Comparison of ENCODE assay signal across 8 mouse cellular contexts in genomic region chr11:54264542-54264941, GRCm38 (mm10). TPM values are rescaled to one million over a fixed set of nuclear protein-coding genes. Genes with fewer than 3 reads are reported as not detected.
A peak's percentile ranks its signal among the peaks of the same experiment; 100 is the strongest.
DNase-seq lines count a peak whose midpoint lies in the region; ATAC-seq lines count a peak whose summit lies in the region.

No protein-coding gene starts in this region.

- H3K4me1 ChIP-seq in heart, embryonic 11.5 days (ENCODE audit: control insufficient read depth, insufficient read depth, low read length) = no peaks in the 10 kb centered on the region

- WGBS in heart, embryonic 11.5 days (ENCODE audit: insufficient replicate concordance) = 55% methylated on average over 2 of the region's 2 CpGs
- WGBS in large intestine, adult 2 months = 45% methylated on average over 2 of the region's 2 CpGs

- no peak overlapping the region for H3K4me2 ChIP-seq in heart, embryonic 11.5 days

- no peak for ATAC-seq in heart, embryonic 11.5 days (replicated peaks; ENCODE audit: insufficient number of reproducible peaks, low FRiP score, low TSS enrichment)

- DNase-seq in heart, adult 18-20 months = peak; percentile 33 to 80
- DNase-seq in A20 (ENCODE audit: low read depth, low spot score) (peak; percentile 64), adipocyte (ENCODE audit: low spot score) (peak; percentile 50)
- peak; percentile 76 for DNase-seq in embryo, embryonic 11 days
- DNase-seq in large intestine, adult 2 months (ENCODE audit: low read depth, low spot score) = peak; percentile 14
- peak; percentile 79 for DNase-seq in lung, postnatal 14 days
- DNase-seq in telencephalon, adult 2 months (ENCODE audit: low read depth, low spot score) = peak; percentile 33

- H3K27ac ChIP-seq in heart, embryonic 11.5 days (ENCODE audit: low read depth, low read length) = no peak overlapping the region

- H3K27me3 ChIP-seq in heart, embryonic 11.5 days (ENCODE audit: control insufficient read depth, insufficient read depth, low read length) = no peaks in the 10 kb centered on the region

- H3K4me3 ChIP-seq in heart, embryonic 11.5 days (ENCODE audit: low read depth, low read length) = no peak overlapping the region

- no peaks in the 10 kb centered on the region for H3K36me3 ChIP-seq in heart, embryonic 11.5 days (ENCODE audit: control insufficient read depth, insufficient read depth, low read length)

- no peaks in the 10 kb centered on the region for H3K9me3 ChIP-seq in heart, embryonic 11.5 days (replicated peaks; ENCODE audit: control insufficient read depth, low read length)

- H3K9ac ChIP-seq in heart, embryonic 11.5 days (ENCODE audit: low read depth, low read length) = no peak overlapping the region

RNA-seq across cellular contexts. Expression of gene Il3, which starts 2.5 kb away (rescaled TPM):
- not detected for total RNA-seq in heart, adult 18-20 months (2021)
- not detected in 2 replicates for polyA plus RNA-seq in heart, embryonic 11.5 days (2014; fragmentation: Nextera tagmentation; extraction: Ambion mirVana)
- polyA plus RNA-seq in large intestine, adult 2 months (2012; rRNA removed) = not detected in 2 replicates

RNA-seq across cellular contexts. Expression of gene Csf2, which starts 15.1 kb away (rescaled TPM):
- not detected for total RNA-seq in heart, adult 18-20 months (2021)
- polyA plus RNA-seq in heart, embryonic 11.5 days (2014; fragmentation: Nextera tagmentation; extraction: Ambion mirVana) = not detected in 2 replicates
- polyA plus RNA-seq in large intestine, adult 2 months (2012; rRNA removed) = 0.15 and 0.21 TPM in 2 replicates

RNA-seq across cellular contexts. Expression of gene Acsl6, which starts 39.1 kb away (rescaled TPM):
- 10 to 100 TPM; 11.1 to 14.8 TPM for total RNA-seq in heart, adult 18-20 months (2021)
- polyA plus RNA-seq in heart, embryonic 11.5 days (2014; fragmentation: Nextera tagmentation; extraction: Ambion mirVana) = 1.3 and 1.5 TPM in 2 replicates
- 0.53 and 2.0 TPM in 2 replicates for polyA plus RNA-seq in large intestine, adult 2 months (2012; rRNA removed)

Comparison
In these comparisons a context has a peak if more than half of its experiments do, and no peak if none do; other contexts are left out.
1. DNase-seq: peak in every context shown above with its lines; median percentile 79 in lung, postnatal 14 days; 76 in embryo, embryonic 11 days; 64 in A20; 56 in heart, adult 18-20 months; 50 in adipocyte; 33 in telencephalon, adult 2 months; 14 in large intestine, adult 2 months.